Mouse (Mus musculus) urinary bladder, postnatal 14 days (tissue): ENCODE measurements at regions not wholly inside any gene's neighbourhood (a gene's known extent, or its start where the extent isn't known, plus 50 kb on each side); places are given as distances from the start of the nearest gene placed in this dataset.
"Not testable (repeated sequence)": the region's sequence is repeated elsewhere in the genome, so short reads cannot be mapped to it uniquely, and the experiment has no call there.

Experiments used
- DNase-seq: peaks from one replicate; pipeline ENCODE4 v3.0.0; 2021; ENCODE audit warnings: low spot score

GRCm38 (mm10) chr3:78573299-78573698 lies 713.0 kb downstream of the Rapgef2 start:
- DNase-seq = no peak

DNA sequence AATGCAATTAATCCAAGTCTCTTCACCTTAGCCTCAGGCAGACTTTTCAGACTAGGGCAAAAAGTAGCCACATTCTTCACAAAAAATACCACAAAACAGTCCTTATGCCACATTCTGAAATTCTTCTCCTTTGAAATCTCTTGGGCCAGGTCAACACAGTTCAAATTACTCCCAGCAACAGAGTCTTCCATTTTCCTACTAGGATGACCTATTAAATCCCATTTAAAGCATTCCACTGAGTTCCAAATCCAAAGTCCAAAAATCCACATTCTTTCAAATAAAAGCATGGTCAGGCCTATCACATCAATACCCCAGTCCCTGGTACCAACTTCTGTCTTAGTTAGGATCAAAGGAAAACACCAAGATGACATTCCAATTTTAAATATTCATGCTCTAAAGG lies 721.4 kb downstream of the Rapgef2 start:
- DNase-seq = not testable (repeated sequence)
